Mouse (Mus musculus) liver, embryonic 16.5 days (tissue): ENCODE results near the gene Plekha6. TPM values are rescaled to one million over a fixed set of nuclear protein-coding genes. Genes with fewer than 3 reads are reported as not detected.

Experiments
- ATAC-seq: fragments of 200-750 bp; cut with Nextera tagmentation; 2 replicates; pipeline ENCODE4 v1.8.0; 2017; ENCODE audit warnings: low read depth, mild to moderate bottlenecking, moderate number of reproducible peaks, moderate library complexity
- H3K27ac ChIP-seq: fragments of 300-500 bp; sonication (generic); 2 replicates; pipeline ENCODE4 v1.5.1; 2014; ENCODE audit warnings: mild to moderate bottlenecking, low read length
- H3K27me3 ChIP-seq: fragments of 300-500 bp; sonication (generic); 2 replicates; pipeline ENCODE4 v1.6.1; 2014; ENCODE audit warnings: low read depth, low read length, mixed read lengths; ENCODE audit not compliant: control insufficient read depth, insufficient read depth
- H3K36me3 ChIP-seq: fragments of 300-500 bp; sonication (generic); 2 replicates; pipeline ENCODE4 v1.6.1; 2014; ENCODE audit warnings: mild to moderate bottlenecking; ENCODE audit not compliant: control insufficient read depth, insufficient read depth
- H3K4me1 ChIP-seq: fragments of 300-500 bp; sonication (generic); 2 replicates; pipeline ENCODE4 v1.6.1; 2014; ENCODE audit warnings: low read depth, low read length, mixed read lengths; ENCODE audit not compliant: control insufficient read depth
- H3K4me2 ChIP-seq: fragments of 300-500 bp; sonication (generic); 2 replicates; pipeline ENCODE4 v1.6.1; 2014; ENCODE audit warnings: low read depth, low read length, mixed read lengths
- H3K4me3 ChIP-seq: fragments of 300-500 bp; sonication (generic); 2 replicates; pipeline ENCODE4 v1.5.1; 2014; ENCODE audit warnings: low read depth, mild to moderate bottlenecking, low read length
- H3K9ac ChIP-seq: fragments of 300-500 bp; sonication (generic); 2 replicates; pipeline ENCODE4 v1.6.1; 2014; ENCODE audit warnings: low read depth, low read length
- H3K9me3 ChIP-seq: fragments of 300-500 bp; sonication (generic); replicated peaks from 2 replicates; pipeline ENCODE4 v1.6.1; 2016; ENCODE audit warnings: low read length; ENCODE audit not compliant: control insufficient read depth
- WGBS: fragments of 180-500 bp; shearing (Covaris S2); extraction: QIAGEN DNeasy Blood & Tissue Kit; methylation state at CpG from one replicate; pipeline ENCODE4 v1.1.7; 2014; ENCODE audit not compliant: insufficient replicate concordance; 5-methylcytosine and 5-hydroxymethylcytosine counted together
- polyA plus RNA-seq: library from polyadenylated mRNA; unstranded; fragments of >200 nt; fragmentation: Nextera tagmentation; extraction: Ambion mirVana; gene quantifications from 2 replicates; pipeline ENCODE4 v1.2.1, GENCODE M21; 2015

The Plekha6 gene
- polyA plus RNA-seq, 1 experiment from 2014 or later, result 3.7 TPM

DNA sequence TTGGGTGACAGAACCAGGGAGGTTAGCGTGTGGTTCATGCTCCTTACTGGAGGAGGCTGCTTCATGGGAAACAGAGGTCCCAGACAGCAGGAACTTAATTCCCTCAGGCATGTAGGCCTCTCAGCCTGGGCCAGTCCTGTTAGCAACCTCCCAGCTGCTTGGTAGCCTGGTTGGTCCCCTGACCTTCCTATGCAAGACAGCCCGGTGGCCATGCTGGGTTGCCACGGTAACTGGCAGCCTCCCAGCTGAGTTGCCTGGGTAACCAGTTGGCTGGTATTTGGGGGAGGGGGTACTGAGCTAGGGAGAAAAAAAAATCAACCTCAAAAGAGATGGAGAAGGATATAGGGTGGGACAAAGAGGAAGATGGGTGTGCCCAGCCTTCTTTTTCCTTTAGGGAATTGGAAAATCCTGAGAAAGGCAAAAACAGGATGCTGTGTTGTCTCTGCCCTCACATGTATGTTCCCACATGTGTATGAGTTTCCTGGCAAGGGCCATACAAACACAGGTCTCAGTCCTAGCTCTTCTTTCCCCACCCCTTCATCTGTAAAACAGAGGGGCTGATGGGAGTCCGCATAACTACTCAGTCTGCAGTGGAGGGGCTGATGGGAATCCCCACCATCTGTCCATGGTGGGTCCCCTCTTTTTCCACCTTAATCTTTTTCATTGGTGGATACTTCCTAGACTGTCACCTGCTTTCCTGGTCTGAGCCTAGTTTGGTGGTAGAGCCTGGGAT is 24.1 kb downstream of the Plekha6 start:
- WGBS, result 27% methylated on average over 4 of the region's 4 CpGs
- no peaks in the 10 kb centered on the region for H3K9me3 ChIP-seq
- H3K9ac ChIP-seq, result no peak overlapping the region
- H3K27me3 ChIP-seq, result peaks cover 4% of the 10 kb centered on the region
- no peaks in the 10 kb centered on the region; the same call in 1 of the 2 replicates for H3K4me1 ChIP-seq
- no peak for ATAC-seq
- H3K4me3 ChIP-seq, result no peak overlapping the region
- H3K27ac ChIP-seq, result no peak overlapping the region
- no peak overlapping the region for H3K4me2 ChIP-seq
- no peaks in the 10 kb centered on the region for H3K36me3 ChIP-seq

DNA sequence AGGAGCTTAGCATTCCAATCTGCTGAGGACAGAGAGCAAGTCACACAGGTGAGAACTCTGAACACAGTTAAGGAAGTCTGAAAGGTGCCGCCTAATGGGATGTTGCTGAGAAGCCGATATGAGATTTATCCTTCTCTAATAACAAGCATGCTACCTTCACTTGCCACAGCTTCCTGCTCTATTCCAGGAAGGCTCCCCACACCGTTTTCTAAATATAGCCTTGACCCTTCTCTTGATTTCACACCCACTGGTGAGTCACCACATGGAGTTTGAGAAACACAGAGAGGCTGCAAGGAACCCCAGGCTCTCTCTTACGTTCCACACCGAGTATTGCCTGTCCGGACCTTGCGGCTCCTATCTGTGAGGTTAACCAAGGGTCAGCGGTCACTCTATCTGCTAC is 24.7 kb downstream of the Plekha6 start:
- 63% methylated on average over 8 of the region's 8 CpGs for WGBS

DNA sequence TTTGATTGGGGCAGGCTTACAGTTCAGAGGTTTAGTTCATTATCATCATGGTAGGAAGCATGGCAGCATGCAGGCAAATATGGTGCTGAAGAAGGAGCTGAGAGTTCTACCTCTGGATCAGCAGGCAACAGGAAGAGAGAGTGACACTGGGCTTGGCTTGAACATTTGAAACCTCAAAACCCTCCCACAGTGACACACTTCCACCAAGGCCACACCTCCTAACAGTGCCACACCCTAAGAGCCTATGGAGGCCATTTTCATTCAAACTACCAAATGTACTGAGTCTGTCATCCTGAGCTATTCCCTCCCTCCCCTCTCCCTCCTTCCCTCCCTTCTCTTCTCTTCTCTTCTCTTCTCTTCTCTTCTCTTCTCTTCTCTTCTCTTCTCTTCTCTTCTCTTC is 25.5 kb downstream of the Plekha6 start:
- H3K27ac ChIP-seq, result no peak overlapping the region
- ATAC-seq, result no peak
- H3K4me1 ChIP-seq, result no peaks in the 10 kb centered on the region; the same call in 1 of the 2 replicates
- H3K27me3 ChIP-seq, result no peaks in the 10 kb centered on the region
- H3K9me3 ChIP-seq, result no peaks in the 10 kb centered on the region
- H3K4me2 ChIP-seq, result no peak overlapping the region
- H3K4me3 ChIP-seq, result no peak overlapping the region
- H3K36me3 ChIP-seq, result no peaks in the 10 kb centered on the region
- no peak overlapping the region for H3K9ac ChIP-seq

More for the DNA sequence above, 24.7 kb downstream of the Plekha6 start:
- Histone ChIP-seq H3K9me3 (no peaks in the 10 kb centered on the region), H3K4me1 (no peaks in the 10 kb centered on the region; the same call in 1 of the 2 replicates), H3K4me2 (no peak overlapping the region), H3K4me3 (no peak overlapping the region), H3K9ac (no peak overlapping the region), H3K27ac (no peak overlapping the region), H3K27me3 (no peaks in the 10 kb centered on the region), H3K36me3 (no peaks in the 10 kb centered on the region)
- ATAC-seq, result no peak

GRCm38 (mm10) chr1:133190550-133190949 is 26.5 kb downstream of the Plekha6 start:
- WGBS, result 47% methylated on average over 9 of the region's 9 CpGs
- Histone ChIP-seq H3K9me3 (no peaks in the 10 kb centered on the region), H3K27ac (no peak overlapping the region), H3K27me3 (no peaks in the 10 kb centered on the region), H3K4me2 (no peak overlapping the region), H3K9ac (no peak overlapping the region), H3K4me1 (no peaks in the 10 kb centered on the region; the same call in 1 of the 2 replicates), H3K4me3 (no peak overlapping the region), H3K36me3 (no peaks in the 10 kb centered on the region)
- ATAC-seq, result no peak

DNA sequence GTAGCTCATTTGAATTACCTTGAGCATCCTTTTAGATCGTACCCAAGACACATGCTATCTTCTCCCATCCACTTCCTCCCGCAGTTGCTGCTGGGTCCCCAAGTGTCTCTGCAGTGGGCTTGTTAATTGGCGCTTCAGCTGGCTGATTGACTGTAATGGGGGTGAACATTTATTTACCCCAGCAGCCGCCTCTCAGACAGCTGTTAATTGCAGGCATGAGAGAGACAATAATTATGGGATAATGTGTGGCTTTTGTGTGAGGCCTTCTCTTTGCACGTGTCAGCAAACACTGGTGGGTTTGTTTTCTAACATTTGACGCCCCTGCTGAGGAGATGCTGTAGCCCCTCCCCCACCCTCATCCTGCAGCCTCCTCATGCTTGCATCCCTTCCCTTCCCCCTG is 32.2 kb downstream of the Plekha6 start:
- Histone ChIP-seq H3K9ac (no peak overlapping the region), H3K9me3 (no peaks in the 10 kb centered on the region), H3K4me3 (no peak overlapping the region), H3K27ac (no peak overlapping the region), H3K4me1 (no peaks in the 10 kb centered on the region), H3K4me2 (no peak overlapping the region), H3K27me3 (no peaks in the 10 kb centered on the region), H3K36me3 (no peaks in the 10 kb centered on the region)
- no peak for ATAC-seq
- 32% methylated on average over 6 of the region's 6 CpGs for WGBS

GRCm38 (mm10) chr1:133197266-133197665 is 33.3 kb downstream of the Plekha6 start:
- no peaks in the 10 kb centered on the region for H3K4me1 ChIP-seq
- WGBS, result 72% methylated on average over 6 of the region's 6 CpGs
- no peak overlapping the region for H3K4me3 ChIP-seq
- H3K36me3 ChIP-seq, result no peaks in the 10 kb centered on the region
- ATAC-seq, result no peak
- H3K9me3 ChIP-seq, result no peaks in the 10 kb centered on the region
- H3K27me3 ChIP-seq, result no peaks in the 10 kb centered on the region
- H3K9ac ChIP-seq, result no peak overlapping the region
- H3K27ac ChIP-seq, result no peak overlapping the region
- H3K4me2 ChIP-seq, result no peak overlapping the region

- 59% methylated on average over 7 of the region's 7 CpGs for WGBS
- no peaks in the 10 kb centered on the region for H3K36me3 ChIP-seq
- ATAC-seq, result no peak
- H3K27me3 ChIP-seq, result no peaks in the 10 kb centered on the region
- H3K4me1 ChIP-seq, result no peaks in the 10 kb centered on the region; the same call in 1 of the 2 replicates
- H3K4me3 ChIP-seq, result no peak overlapping the region
- H3K9me3 ChIP-seq, result no peaks in the 10 kb centered on the region
- H3K27ac ChIP-seq, result no peak overlapping the region
- H3K9ac ChIP-seq, result no peak overlapping the region
- H3K4me2 ChIP-seq, result no peak overlapping the region
Measured at GRCm38 (mm10) chr1:133199706-133200105, 35.7 kb downstream of the Plekha6 start.

DNA sequence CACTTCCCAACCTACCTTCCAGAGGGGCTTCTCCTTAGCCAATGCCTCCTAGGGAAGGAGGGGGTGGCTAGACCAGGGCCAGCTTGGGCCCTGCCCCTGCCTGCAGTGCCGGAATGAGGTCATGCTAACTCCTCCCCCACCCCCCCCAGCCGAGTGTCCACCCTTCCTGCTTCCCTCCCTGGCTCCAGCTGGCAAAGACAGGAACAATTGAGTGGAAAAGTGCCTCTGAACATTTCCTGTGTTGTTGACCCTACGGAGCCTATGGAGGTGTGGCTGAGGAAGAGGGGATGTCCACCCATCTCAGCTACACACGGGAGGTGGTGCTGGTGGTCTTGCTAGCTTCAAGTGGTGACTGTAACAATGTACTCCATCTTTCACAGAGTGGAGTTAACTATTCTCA is 37.5 kb downstream of the Plekha6 start:
- no peaks in the 10 kb centered on the region; the same call in 1 of the 2 replicates for H3K4me1 ChIP-seq
- H3K4me2 ChIP-seq, result no peak overlapping the region
- no peak overlapping the region for H3K4me3 ChIP-seq
- WGBS, result 33% methylated on average over 4 of the region's 4 CpGs
- no peak for ATAC-seq
- no peaks in the 10 kb centered on the region for H3K9me3 ChIP-seq
- H3K36me3 ChIP-seq, result no peaks in the 10 kb centered on the region
- no peak overlapping the region for H3K9ac ChIP-seq
- no peak overlapping the region for H3K27ac ChIP-seq
- no peaks in the 10 kb centered on the region for H3K27me3 ChIP-seq

DNA sequence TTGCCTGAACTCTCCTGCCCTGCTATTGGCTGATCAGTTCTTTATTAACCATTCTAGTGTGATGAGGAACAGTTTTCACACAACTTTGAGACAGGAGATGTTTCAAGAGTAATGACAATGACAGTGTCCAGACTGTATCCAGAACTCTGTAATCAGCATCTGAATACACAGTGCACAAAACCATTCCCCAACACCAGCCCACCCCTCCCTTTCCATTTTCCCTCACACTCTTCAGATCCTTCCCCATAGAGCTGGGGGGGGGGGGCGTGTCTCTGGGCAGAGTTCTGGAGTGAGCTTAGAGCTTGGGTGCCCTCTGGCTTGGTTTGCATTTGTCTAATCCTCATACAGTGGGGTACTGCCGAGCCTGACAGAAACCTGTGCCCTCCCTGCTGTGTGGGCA is 39.7 kb downstream of the Plekha6 start:
- WGBS, result 35% methylated on average over 2 of the region's 2 CpGs
- no peak overlapping the region for H3K9ac ChIP-seq
- H3K27me3 ChIP-seq, result no peaks in the 10 kb centered on the region

More for the DNA sequence above, 39.7 kb downstream of the Plekha6 start:
- no peaks in the 10 kb centered on the region; the same call in 1 of the 2 replicates for H3K4me1 ChIP-seq
- no peak for ATAC-seq
- H3K27ac ChIP-seq, result no peak overlapping the region
- H3K9me3 ChIP-seq, result no peaks in the 10 kb centered on the region
- H3K36me3 ChIP-seq, result no peaks in the 10 kb centered on the region
- no peak overlapping the region for H3K4me3 ChIP-seq
- no peak overlapping the region for H3K4me2 ChIP-seq
